Mouse (Mus musculus) liver, adult 2 months (tissue): Measurements from ENCODE around the gene Foxe1.

Experiments
- CTCF ChIP-seq: fragments of 200-500 bp; IDR thresholded peaks from 2 replicates; pipeline ENCODE4 v1.5.1; 2011; ENCODE audit warnings: low read depth, low read length, control low read depth
- POLR2A ChIP-seq: fragments of 200-500 bp; IDR thresholded peaks from 2 replicates; pipeline ENCODE4 v1.6.1; 2011; ENCODE audit warnings: low read length, control low read depth; ENCODE audit not compliant: insufficient read depth; ENCODE audit errors: extremely low read depth

DNA sequence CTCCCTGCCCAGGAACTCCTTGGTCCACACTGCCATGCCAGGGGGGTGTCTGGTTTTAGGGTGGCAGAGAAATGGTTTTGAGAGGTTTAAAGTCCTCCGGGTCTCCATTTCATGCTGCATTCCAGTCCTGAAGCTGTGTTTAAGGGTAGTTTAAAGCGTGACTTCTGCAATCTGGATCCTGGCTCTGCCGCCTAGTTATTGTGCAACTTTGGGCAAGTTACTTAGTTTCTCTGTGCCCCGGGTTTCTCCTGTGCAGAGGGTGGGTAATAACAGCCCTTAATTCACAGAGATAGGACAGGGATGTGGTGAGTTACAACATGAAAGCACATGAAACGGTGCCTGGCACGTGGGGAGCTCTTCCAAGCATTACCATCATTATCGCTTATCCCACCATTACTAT lies 35.5 kb upstream of the Foxe1 start:
- no peak for TF ChIP-seq POLR2A
- TF ChIP-seq CTCF, result no peak
